Mouse (Mus musculus) olfactory bulb, adult 2 months (tissue): ENCODE measurements around the gene Zfp78.

Experiments
- CTCF ChIP-seq: fragments of 200-500 bp; IDR thresholded peaks from 2 replicates; pipeline ENCODE4 v1.5.1; 2012; ENCODE audit warnings: low read depth, mild to moderate bottlenecking, low read length, moderate library complexity; ENCODE audit not compliant: insufficient read depth
- POLR2A ChIP-seq: fragments of 200-500 bp; IDR thresholded peaks from 2 replicates; pipeline ENCODE4 v1.6.1; 2012; ENCODE audit warnings: mild to moderate bottlenecking, low read depth, low read length, moderate library complexity; ENCODE audit not compliant: insufficient read depth

- TF ChIP-seq POLR2A (peak; percentile 43; the same call in 1 of the 2 replicates), CTCF (no peak)
These were observed 623 bp upstream of the Zfp78 start for GRCm38 (mm10) chr7:6362268-6363046.
